In the genomic region with DNA sequence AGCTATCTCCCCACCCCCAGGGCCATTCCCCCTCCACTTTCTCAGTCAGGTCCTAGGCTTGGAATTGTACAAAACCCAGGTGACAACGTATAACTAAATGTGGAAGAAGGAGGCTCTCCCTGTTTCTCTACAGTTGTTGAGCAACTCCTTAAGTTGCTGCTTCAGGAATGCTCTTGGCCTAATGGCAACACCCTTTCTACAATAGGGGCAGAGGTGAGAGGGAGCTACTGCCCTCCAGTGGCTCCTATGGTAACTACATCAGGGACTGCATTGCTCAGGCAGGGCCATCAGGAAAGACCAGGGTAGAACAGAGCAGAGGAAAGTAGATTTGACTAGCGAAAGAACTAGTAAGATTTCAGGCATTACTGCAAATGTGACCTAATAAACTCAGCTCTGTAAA, we compare ENCODE assay signal across 9 mouse cellular contexts. TPM values are rescaled to one million over a fixed set of nuclear protein-coding genes. Genes with fewer than 3 reads are reported as not detected.
A peak's percentile ranks its signal among the peaks of the same experiment; 100 is the strongest.
DNase-seq lines count a peak whose midpoint lies in the region; ATAC-seq and TF ChIP-seq lines count a peak whose summit lies in the region.
"Had no signal": no experiment of that assay in that cellular context is flagged by ENCODE, and none has a peak within 500 bp of the region (broad histone marks: within the 10 kb centered on the region; RNA-seq: fewer than 3 reads in every experiment).

No protein-coding gene starts in this region.

- no peak overlapping the region for H3K4me3 ChIP-seq in forebrain, embryonic 11.5 days (ENCODE audit: low read depth, low read length)
- no peak overlapping the region for H3K4me3 ChIP-seq in forebrain, embryonic 15.5 days
- H3K4me3 ChIP-seq in stomach, postnatal 0 days (ENCODE audit: low read depth, low read length): no peak overlapping the region
- H3K4me3 ChIP-seq: limb, embryonic 13.5 days had no signal

- no peaks in the 10 kb centered on the region for H3K36me3 ChIP-seq in forebrain, embryonic 11.5 days (ENCODE audit: control insufficient read depth, insufficient read depth, low read length)
- H3K36me3 ChIP-seq in forebrain, embryonic 15.5 days: no peaks in the 10 kb centered on the region
- no peaks in the 10 kb centered on the region for H3K36me3 ChIP-seq in stomach, postnatal 0 days (ENCODE audit: control insufficient read depth, insufficient read depth, low read length)
- H3K36me3 ChIP-seq: limb, embryonic 13.5 days had no signal

- peaks cover 4% of the 10 kb centered on the region; the same call in 1 of the 2 replicates for H3K4me1 ChIP-seq in forebrain, embryonic 11.5 days (replicated peaks; ENCODE audit: control insufficient read depth, insufficient read depth, low read length)
- peaks cover 21% of the 10 kb centered on the region for H3K4me1 ChIP-seq in forebrain, embryonic 15.5 days
- no peaks in the 10 kb centered on the region for H3K4me1 ChIP-seq in stomach, postnatal 0 days (replicated peaks; ENCODE audit: control insufficient read depth, insufficient read depth)

- H3K27me3 ChIP-seq in forebrain, embryonic 11.5 days (ENCODE audit: control insufficient read depth, insufficient read depth, low read length): no peaks in the 10 kb centered on the region
- H3K27me3 ChIP-seq in forebrain, embryonic 15.5 days: no peaks in the 10 kb centered on the region
- H3K27me3 ChIP-seq in stomach, postnatal 0 days (ENCODE audit: control insufficient read depth, insufficient read depth, low read length): no peaks in the 10 kb centered on the region
- H3K27me3 ChIP-seq: limb, embryonic 13.5 days had no signal

- TF ChIP-seq EP300 in stomach, postnatal 0 days (optimal IDR thresholded peaks at IDR 0.05): no peak

- no peak overlapping the region for H3K27ac ChIP-seq in forebrain, embryonic 11.5 days (ENCODE audit: low read depth, low read length)
- H3K27ac ChIP-seq in forebrain, embryonic 15.5 days (replicated peaks): no peak overlapping the region
- H3K27ac ChIP-seq in stomach, postnatal 0 days (replicated peaks): peak overlapping the region; percentile 65; the same call in 1 of the 2 replicates
- H3K27ac ChIP-seq: limb, embryonic 13.5 days had no signal

- no peak overlapping the region for H3K9ac ChIP-seq in forebrain, embryonic 11.5 days (ENCODE audit: low read length)
- H3K9ac ChIP-seq in forebrain, embryonic 15.5 days (replicated peaks): no peak overlapping the region
- no peak overlapping the region for H3K9ac ChIP-seq in stomach, postnatal 0 days (ENCODE audit: low read length)
- H3K9ac ChIP-seq: limb, embryonic 13.5 days had no signal

- peak; percentile 97 for TF ChIP-seq CTCF in stomach, postnatal 0 days (IDR thresholded peaks at IDR 0.05; ENCODE audit: low read depth)

- no peak for ATAC-seq in forebrain, embryonic 11.5 days (replicated peaks; ENCODE audit: low FRiP score)
- no peak for ATAC-seq in forebrain, embryonic 15.5 days (replicated peaks)
- ATAC-seq in granulocyte monocyte progenitor cell, adult 5-6 weeks (replicated peaks; ENCODE audit: poor library complexity, severe bottlenecking): peak; percentile 88
- ATAC-seq in stomach, postnatal 0 days (ENCODE audit: low FRiP score, low TSS enrichment): peak; percentile 82

- H3K4me2 ChIP-seq in forebrain, embryonic 11.5 days (ENCODE audit: low read depth, low read length, severe bottlenecking): no peak overlapping the region
- no peak overlapping the region for H3K4me2 ChIP-seq in forebrain, embryonic 15.5 days (replicated peaks)
- no peak overlapping the region for H3K4me2 ChIP-seq in stomach, postnatal 0 days (replicated peaks; ENCODE audit: low read depth)
- H3K4me2 ChIP-seq: limb, embryonic 13.5 days had no signal

- no peaks in the 10 kb centered on the region for H3K9me3 ChIP-seq in forebrain, embryonic 11.5 days (ENCODE audit: control insufficient read depth, low read length)
- H3K9me3 ChIP-seq in forebrain, embryonic 15.5 days: no peaks in the 10 kb centered on the region
- no peaks in the 10 kb centered on the region for H3K9me3 ChIP-seq in stomach, postnatal 0 days (ENCODE audit: control insufficient read depth, low read length)
- H3K9me3 ChIP-seq: limb, embryonic 13.5 days had no signal

- peak; percentile 85 for DNase-seq in forebrain, embryonic 11.5 days (ENCODE audit: low spot score)
- DNase-seq in NIH3T3 (ENCODE audit: low read depth): peak; percentile 85
- peak; percentile 69 for DNase-seq in cerebellum, adult 9-10 months
- DNase-seq in kidney, postnatal 25 days: peak; percentile 88 to 94
- DNase-seq in lung, postnatal 36 days: peak; percentile 97
- peak; percentile 91 for DNase-seq in stomach, postnatal 0 days (ENCODE audit: low spot score)

- 53% methylated on average over 2 of the region's 2 CpGs for WGBS in forebrain, embryonic 11.5 days
- WGBS in forebrain, embryonic 15.5 days: 39% methylated on average over 2 of the region's 2 CpGs
- 45% methylated on average over 2 of the region's 2 CpGs for WGBS in stomach, postnatal 0 days

RNA-seq across cellular contexts. Expression of gene Dhx40, which starts 28.8 kb away (rescaled TPM):
- polyA plus RNA-seq in forebrain, embryonic 11.5 days (2014; fragmentation: Nextera tagmentation; extraction: Ambion mirVana): 47.5 and 54.1 TPM in 2 replicates
- polyA plus RNA-seq in forebrain, embryonic 15.5 days (2015; fragmentation: Nextera tagmentation; extraction: Ambion mirVana): 31.2 and 31.7 TPM in 2 replicates
- 16.3 and 19.3 TPM in 2 replicates for total RNA-seq in granulocyte monocyte progenitor cell, adult 5-6 weeks (2014; fragmentation: Nextera tagmentation)
- total RNA-seq in granulocyte monocyte progenitor cell, adult 5-6 weeks (2017): 31.7 and 31.9 TPM in 2 replicates
- polyA plus RNA-seq in stomach, postnatal 0 days (2015; fragmentation: Nextera tagmentation; extraction: Ambion mirVana): 12.8 and 13.1 TPM in 2 replicates

Comparison
In these comparisons a context has a peak if more than half of its experiments do, and no peak if none do; other contexts are left out.
1. ATAC-seq: peak in granulocyte monocyte progenitor cell, adult 5-6 weeks (single experiment) and stomach, postnatal 0 days (single experiment); none in forebrain, embryonic 11.5 days (single experiment) and forebrain, embryonic 15.5 days (single experiment).
2. Peak in every context shown above with its lines, with median percentiles within 50 percentile points of each other: DNase-seq.